Mouse (Mus musculus) heart, embryonic 14.5 days (tissue): Measurements from ENCODE around the gene Bcl3. TPM values are rescaled to one million over a fixed set of nuclear protein-coding genes. Genes with fewer than 3 reads are reported as not detected.
A peak's percentile ranks its signal among the peaks of the same experiment; 100 is the strongest.

Source experiments
- ATAC-seq: fragments of 200-750 bp; cut with Nextera tagmentation; 2 replicates; pipeline ENCODE4 v1.8.0; 2017; ENCODE audit warnings: low read depth, moderate TSS enrichment; ENCODE audit not compliant: insufficient number of reproducible peaks, insufficient read depth, low FRiP score
- H3K27ac ChIP-seq, 2 experiments: fragments of 200-500 bp in 1 of 2; fragments of 300-500 bp in 1 of 2; sonication (generic) in 1 of 2; replicated peaks in 1 of 2; 2 replicates each; pipeline ENCODE4 v1.5.1; 2012 to 2014; ENCODE audit warnings: low read depth in 2 of 2, low read length in 2 of 2, control low read depth in 1 of 2, mild to moderate bottlenecking in 1 of 2, mixed read lengths in 1 of 2; ENCODE audit not compliant: control insufficient read depth in 1 of 2, insufficient read depth in 1 of 2
- H3K27me3 ChIP-seq: fragments of 300-500 bp; sonication (generic); 2 replicates; pipeline ENCODE4 v1.6.1; 2014; ENCODE audit warnings: mild to moderate bottlenecking, low read length, control low read depth; ENCODE audit not compliant: control insufficient read depth, insufficient read depth
- H3K36me3 ChIP-seq: fragments of 300-500 bp; sonication (generic); 2 replicates; pipeline ENCODE4 v1.6.1; 2014; ENCODE audit warnings: mild to moderate bottlenecking, control low read depth, low read length, mixed read lengths; ENCODE audit not compliant: control insufficient read depth, insufficient read depth
- H3K4me1 ChIP-seq, 2 experiments: fragments of 200-500 bp in 1 of 2; fragments of 300-500 bp in 1 of 2; sonication (generic) in 1 of 2; 2 replicates each; pipeline ENCODE4 v1.6.1; 2012 to 2014; ENCODE audit warnings: low read length in 2 of 2, control low read depth in 1 of 2, mixed read lengths in 1 of 2; ENCODE audit not compliant: control insufficient read depth in 2 of 2, insufficient read depth in 2 of 2
- H3K4me2 ChIP-seq: fragments of 300-500 bp; sonication (generic); 2 replicates; pipeline ENCODE4 v1.6.1; 2014; ENCODE audit warnings: mild to moderate bottlenecking, low read length
- H3K4me3 ChIP-seq, 2 experiments: fragments of 200-500 bp in 1 of 2; fragments of 300-500 bp in 1 of 2; sonication (generic) in 1 of 2; 2 replicates each; pipeline ENCODE4 v1.5.1; 2012 to 2014; ENCODE audit warnings: low read length in 2 of 2, mild to moderate bottlenecking in 2 of 2, control low read depth in 1 of 2, low read depth in 1 of 2, moderate library complexity in 1 of 2; ENCODE audit not compliant: control insufficient read depth in 1 of 2, insufficient read depth in 1 of 2
- H3K9ac ChIP-seq: fragments of 300-500 bp; sonication (generic); 2 replicates; pipeline ENCODE4 v1.6.1; 2014; ENCODE audit warnings: mild to moderate bottlenecking, low read length
- H3K9me3 ChIP-seq: fragments of 300-500 bp; sonication (generic); 2 replicates; pipeline ENCODE4 v1.6.1; 2016; ENCODE audit warnings: low read length, control low read depth; ENCODE audit not compliant: control insufficient read depth
- WGBS: fragments of 180-500 bp; shearing (Covaris S2); extraction: QIAGEN DNeasy Blood & Tissue Kit; methylation state at CpG from one replicate; pipeline ENCODE4 v1.1.7; 2014; 5-methylcytosine and 5-hydroxymethylcytosine counted together
- polyA plus RNA-seq: library from polyadenylated mRNA; unstranded; fragments of >200 nt; fragmentation: Nextera tagmentation; extraction: Ambion mirVana; gene quantifications from 2 replicates; pipeline ENCODE4 v1.2.1, GENCODE M21; 2014

The Bcl3 gene
- polyA plus RNA-seq, 1 experiment from 2014 or later, result 1.7 TPM

GRCm38 (mm10) chr7:19813579-19814122 is 8.9 kb downstream of the Bcl3 start:
- no peak for ATAC-seq
- peaks cover 34% of the 10 kb centered on the region for H3K27me3 ChIP-seq
- 30% methylated on average over 6 of the region's 6 CpGs for WGBS
- H3K4me2 ChIP-seq, result no peak overlapping the region
- no peak overlapping the region for H3K9ac ChIP-seq
- no peaks in the 10 kb centered on the region for H3K36me3 ChIP-seq
- H3K4me3 ChIP-seq, result no peak overlapping the region
- H3K9me3 ChIP-seq, result no peaks in the 10 kb centered on the region
- peaks cover 19 to 26% of the 10 kb centered on the region in 2 experiments for H3K4me1 ChIP-seq
- H3K27ac ChIP-seq, result no peak overlapping the region

DNA sequence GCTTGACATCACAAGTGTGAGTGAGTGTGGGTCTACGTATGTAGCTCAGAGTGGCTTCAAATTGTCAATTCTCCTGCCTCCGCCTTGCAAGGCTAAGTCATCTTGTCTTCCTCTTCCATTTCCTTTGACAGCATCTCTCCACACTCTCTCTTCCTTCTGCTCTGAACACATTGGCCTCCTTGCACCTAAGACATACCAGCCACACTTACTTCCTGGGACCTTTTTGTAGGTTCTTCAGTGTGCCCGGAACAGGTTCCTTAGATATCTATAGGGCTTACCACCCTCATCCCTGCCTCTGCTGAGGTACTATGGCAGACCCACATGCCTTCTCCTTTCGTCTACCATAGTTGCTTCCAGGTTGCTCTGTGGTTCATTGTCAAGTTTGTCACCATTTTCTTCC is 9.4 kb downstream of the Bcl3 start:
- peaks cover 21 to 27% of the 10 kb centered on the region in 2 experiments for H3K4me1 ChIP-seq
- H3K4me2 ChIP-seq, result no peak overlapping the region
- no peak for ATAC-seq
- 71% methylated on average over 4 of the region's 4 CpGs for WGBS
- H3K27me3 ChIP-seq, result peaks cover 34% of the 10 kb centered on the region
- no peaks in the 10 kb centered on the region for H3K36me3 ChIP-seq
- H3K27ac ChIP-seq, result no peak overlapping the region
- H3K4me3 ChIP-seq, result no peak overlapping the region
- no peak overlapping the region for H3K9ac ChIP-seq
- no peaks in the 10 kb centered on the region for H3K9me3 ChIP-seq

GRCm38 (mm10) chr7:19811114-19811513 is 11.5 kb downstream of the Bcl3 start:
- Histone ChIP-seq H3K27ac (no peak overlapping the region), H3K36me3 (no peaks in the 10 kb centered on the region), H3K4me3 (no peak overlapping the region), H3K27me3 (peaks cover 34% of the 10 kb centered on the region), H3K4me1 (peaks cover 12 to 15% of the 10 kb centered on the region in 2 experiments), H3K9ac (no peak overlapping the region), H3K9me3 (no peaks in the 10 kb centered on the region), H3K4me2 (peak overlapping the region; percentile 23)
- no peak for ATAC-seq
- whole genome bisulfite sequencing, result 3% methylated on average over 22 of the region's 22 CpGs

GRCm38 (mm10) chr7:19809369-19809768 is 13.2 kb downstream of the Bcl3 start:
- H3K36me3 ChIP-seq, result no peaks in the 10 kb centered on the region
- 5% methylated on average over 27 of the region's 27 CpGs for WGBS
- peak overlapping the region; percentile 62 for H3K9ac ChIP-seq
- H3K4me2 ChIP-seq, result peak overlapping the region; percentile 57
- H3K4me3 ChIP-seq, result peak overlapping the region; percentile 18 to 22
- H3K27me3 ChIP-seq, result peaks cover 34% of the 10 kb centered on the region
- peak; percentile 60 for ATAC-seq
- peaks cover 7 to 11% of the 10 kb centered on the region in 2 experiments; a peak in 3 of 4 replicates for H3K4me1 ChIP-seq
- H3K9me3 ChIP-seq, result peaks cover 3% of the 10 kb centered on the region; the same call in 1 of the 2 replicates
- no peak overlapping the region; a peak in 2 of 4 replicates for H3K27ac ChIP-seq

- no peaks in the 10 kb centered on the region for H3K36me3 ChIP-seq
Observed at GRCm38 (mm10) chr7:19806356-19806969, 16.1 kb downstream of the Bcl3 start.

DNA sequence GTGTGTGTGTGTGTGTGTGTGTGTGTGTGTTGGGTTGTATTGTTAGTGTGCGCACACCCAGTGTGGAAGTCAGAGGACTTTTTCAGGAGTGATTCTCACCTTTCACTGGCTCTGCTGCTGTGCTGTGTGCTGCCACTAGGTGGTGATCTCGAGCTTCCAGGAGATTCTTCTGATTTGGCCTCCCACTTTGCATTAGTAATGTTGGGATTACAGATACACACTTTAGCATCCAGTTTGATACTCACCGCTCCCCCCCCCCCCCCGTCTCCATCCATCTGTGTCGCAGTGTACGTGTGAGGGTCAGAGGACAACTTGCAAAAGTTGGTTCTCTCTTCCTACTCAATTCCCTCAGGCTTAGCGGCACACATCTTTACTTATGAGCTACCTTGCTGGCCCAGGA is 19.6 kb downstream of the Bcl3 start:
- ATAC-seq, result no peak
- no peaks in the 10 kb centered on the region for H3K36me3 ChIP-seq
- 23% methylated on average over 6 of the region's 7 CpGs for WGBS
- H3K27me3 ChIP-seq, result no peaks in the 10 kb centered on the region
- H3K4me3 ChIP-seq, result no peak overlapping the region
- peaks cover 3% of the 10 kb centered on the region; the same call in 1 of the 2 replicates for H3K9me3 ChIP-seq
- no peaks in the 10 kb centered on the region for H3K4me1 ChIP-seq
- no peak overlapping the region for H3K4me2 ChIP-seq
- H3K27ac ChIP-seq, result no peak overlapping the region
- H3K9ac ChIP-seq, result no peak overlapping the region

More at GRCm38 (mm10) chr7:19806356-19806969, 16.1 kb downstream of the Bcl3 start:
- H3K9me3 ChIP-seq, result peaks cover 3% of the 10 kb centered on the region; the same call in 1 of the 2 replicates
- ATAC-seq, result no peak
- H3K4me1 ChIP-seq, result peaks cover 7 to 11% of the 10 kb centered on the region in 2 experiments; a peak in 3 of 4 replicates
- H3K4me2 ChIP-seq, result no peak overlapping the region
- H3K9ac ChIP-seq, result no peak overlapping the region
- 79% methylated on average over 8 of the region's 8 CpGs for WGBS
- no peak overlapping the region for H3K4me3 ChIP-seq
- no peak overlapping the region for H3K27ac ChIP-seq
- H3K27me3 ChIP-seq, result peaks cover 21% of the 10 kb centered on the region

DNA sequence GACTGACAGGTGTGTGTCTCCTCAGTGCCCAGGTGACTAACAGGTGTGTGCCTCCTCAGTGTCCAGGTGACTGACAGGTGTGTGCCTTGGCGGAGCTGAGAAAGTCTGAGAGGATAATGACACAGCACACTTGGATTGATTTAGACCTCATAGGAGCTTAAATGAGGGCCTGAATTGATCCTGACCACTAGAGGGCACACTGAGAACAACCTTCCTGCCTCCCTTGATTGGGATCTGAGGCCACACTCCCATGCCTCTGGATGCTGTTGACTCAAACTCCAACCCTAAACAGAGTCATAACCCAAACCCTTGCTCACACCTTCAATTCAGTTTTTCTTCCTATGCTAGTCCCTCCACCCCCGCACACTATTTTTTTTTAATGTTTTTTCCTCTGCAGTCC is 21.8 kb downstream of the Bcl3 start:
- WGBS, result 19% methylated on average over 2 of the region's 2 CpGs
- no peak overlapping the region for H3K4me2 ChIP-seq
- peaks cover 0 to 4% of the 10 kb centered on the region in 2 experiments; a peak in 2 of 4 replicates for H3K4me1 ChIP-seq
- H3K27me3 ChIP-seq, result peaks cover 17% of the 10 kb centered on the region
- H3K4me3 ChIP-seq, result no peak overlapping the region
- peaks cover 3% of the 10 kb centered on the region; the same call in 1 of the 2 replicates for H3K9me3 ChIP-seq
- H3K36me3 ChIP-seq, result no peaks in the 10 kb centered on the region
- H3K27ac ChIP-seq, result no peak overlapping the region
- ATAC-seq, result no peak
- no peak overlapping the region for H3K9ac ChIP-seq
